Mouse (Mus musculus) olfactory bulb, adult 2 months (tissue): ENCODE measurements around the gene Slc16a3.

Source experiments
- CTCF ChIP-seq: fragments of 200-500 bp; IDR thresholded peaks from 2 replicates; pipeline ENCODE4 v1.5.1; 2012; ENCODE audit warnings: low read depth, mild to moderate bottlenecking, low read length, moderate library complexity; ENCODE audit not compliant: insufficient read depth
- POLR2A ChIP-seq: fragments of 200-500 bp; IDR thresholded peaks from 2 replicates; pipeline ENCODE4 v1.6.1; 2012; ENCODE audit warnings: mild to moderate bottlenecking, low read depth, low read length, moderate library complexity; ENCODE audit not compliant: insufficient read depth

DNA sequence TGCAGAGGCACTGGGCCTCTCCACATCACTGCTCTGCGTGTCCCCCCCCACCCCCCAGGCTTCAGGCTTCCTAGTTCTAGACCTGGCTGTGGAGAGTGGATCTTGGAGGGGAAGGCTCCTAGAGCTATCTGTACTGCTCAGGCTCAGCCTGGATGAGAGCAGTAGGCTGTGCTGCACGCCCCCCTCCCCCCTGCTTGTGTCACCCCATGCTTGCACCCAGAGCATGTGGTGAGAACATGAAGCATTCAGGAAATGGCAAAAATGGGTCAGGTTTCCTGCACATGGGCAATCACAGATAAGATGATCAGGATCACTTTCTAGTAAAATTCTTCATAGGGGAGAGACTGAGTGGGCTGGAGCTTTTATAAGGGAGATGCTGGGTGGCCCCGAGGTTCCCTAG lies 11.3 kb downstream of the Slc16a3 start:
- TF ChIP-seq CTCF (no peak), POLR2A (no peak)
